Mouse (Mus musculus) duodenum, adult 2 months (tissue): ENCODE data around the gene Fam122b. TPM values are rescaled to one million over a fixed set of nuclear protein-coding genes. Genes with fewer than 3 reads are reported as not detected.

ENCODE experiments used
- polyA plus RNA-seq: library from polyadenylated mRNA; depleted of rRNA; stranded (reverse); fragments of >200 nt; gene quantifications from 2 replicates; pipeline ENCODE4 v1.2.3, GENCODE M21; 2012; ENCODE audit warnings: low replicate concordance; rRNA removed

Fam122b gene
- 0.81 and 0.96 TPM in 2 replicates for polyA plus RNA-seq

DNA sequence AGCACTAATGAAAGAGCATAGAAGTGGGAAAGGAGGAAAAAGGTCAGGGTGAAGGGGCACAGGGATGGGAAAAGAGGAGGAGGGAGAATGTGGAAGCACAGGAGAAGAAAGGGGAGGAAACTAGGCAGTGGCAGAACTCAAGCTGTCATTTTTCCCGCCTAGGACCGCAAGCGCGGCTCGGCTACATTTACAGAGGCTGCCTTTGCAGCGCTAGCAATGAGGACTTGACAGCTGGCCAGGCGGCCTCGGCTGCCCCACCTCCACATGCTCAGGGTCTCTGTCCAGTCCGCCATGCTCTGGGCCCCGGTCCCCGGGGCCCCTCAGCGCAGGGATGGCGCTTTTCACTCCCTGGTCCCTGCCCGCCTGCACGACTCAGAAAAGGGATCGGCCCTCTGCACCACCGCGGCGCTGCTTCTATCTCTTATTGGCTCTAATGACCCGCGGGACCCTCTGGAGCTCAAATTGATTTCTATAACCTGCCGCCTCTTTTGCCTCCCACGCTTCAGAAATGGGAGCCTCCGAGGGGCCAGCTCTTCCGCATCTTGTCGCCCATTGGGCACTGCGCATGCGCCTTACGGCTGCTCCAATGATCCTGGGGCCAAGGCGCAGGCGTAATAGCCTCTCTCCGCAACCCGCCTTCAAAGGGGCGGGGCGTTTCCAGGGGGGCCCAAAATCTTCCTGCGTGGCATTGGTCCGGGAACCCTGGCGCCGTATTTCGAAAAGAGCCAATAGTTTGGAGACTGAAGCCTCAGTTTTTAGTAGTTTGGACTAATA, at the start of gene Fam122b:
Gene Fam122b, minus strand, starts transcription at position 517 of the 774 bp plus-strand sequence.

DNA sequence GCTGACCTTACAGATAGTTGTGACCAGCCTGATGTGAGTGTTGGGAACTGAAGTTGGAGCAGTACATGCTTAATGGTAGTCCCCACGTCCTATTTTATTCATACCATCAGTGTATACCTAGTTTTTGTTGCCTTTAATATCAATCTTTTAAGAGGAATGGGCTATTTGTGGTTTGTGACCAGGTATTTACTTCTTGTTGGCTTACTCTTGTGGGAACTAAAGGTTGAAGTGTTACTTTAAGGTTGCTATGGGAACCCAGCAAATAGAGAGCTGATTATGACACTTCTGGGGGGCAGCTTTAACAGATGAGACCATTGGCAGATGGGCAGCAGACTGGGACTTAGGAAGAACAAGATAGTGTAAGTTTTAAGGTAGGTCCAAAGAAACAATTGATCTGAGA, 3.5 kb upstream of the Fam122b start, which contains the start of gene Fam122c:
Gene Fam122c, plus strand, starts transcription at position 301 of the 400 bp plus-strand sequence.

DNA sequence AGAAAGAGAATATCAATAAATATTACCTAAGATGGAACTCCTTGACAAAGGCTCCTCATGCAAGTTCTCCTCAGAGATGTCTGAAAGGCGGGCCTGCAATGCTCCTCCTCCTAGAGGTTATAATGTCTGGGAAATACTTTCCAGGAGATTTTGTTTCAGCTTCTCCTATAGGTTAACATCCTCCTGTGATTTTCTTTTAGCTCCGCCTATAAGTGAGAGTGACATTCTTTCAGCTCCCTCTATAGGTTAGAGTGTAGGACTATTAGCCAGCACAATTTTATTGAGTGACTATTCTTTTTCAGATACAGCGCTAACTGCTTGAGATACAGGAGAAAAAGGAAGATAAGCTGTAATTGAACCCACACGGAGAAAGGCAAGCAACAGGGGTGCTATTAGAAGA, 29.6 kb downstream of the Fam122b start, which contains the start of gene Plac1:
Gene Plac1, minus strand, starts transcription at position 101 of the 400 bp plus-strand sequence.

Other genes starting within 250 kb of the Fam122b start
- not detected in 2 replicates for gene Plac1, start 29.7 kb downstream of the Fam122b start, polyA plus RNA-seq
- not detected in 2 replicates for gene Fam122c, start 3.6 kb upstream of the Fam122b start, polyA plus RNA-seq
- gene Mospd1, start 100.7 kb upstream of the Fam122b start, polyA plus RNA-seq = 0.16 and 0.20 TPM in 2 replicates
- not detected in 2 replicates for gene Etd, start 165.1 kb upstream of the Fam122b start, polyA plus RNA-seq